Mouse (Mus musculus) ovary, postnatal 14 days (tissue): ENCODE data around the gene Dnajc1.

Source experiments
- DNase-seq: peaks from one replicate; pipeline ENCODE4 v3.0.0; 2022; ENCODE audit warnings: low spot score

Dnajc1 gene

DNA sequence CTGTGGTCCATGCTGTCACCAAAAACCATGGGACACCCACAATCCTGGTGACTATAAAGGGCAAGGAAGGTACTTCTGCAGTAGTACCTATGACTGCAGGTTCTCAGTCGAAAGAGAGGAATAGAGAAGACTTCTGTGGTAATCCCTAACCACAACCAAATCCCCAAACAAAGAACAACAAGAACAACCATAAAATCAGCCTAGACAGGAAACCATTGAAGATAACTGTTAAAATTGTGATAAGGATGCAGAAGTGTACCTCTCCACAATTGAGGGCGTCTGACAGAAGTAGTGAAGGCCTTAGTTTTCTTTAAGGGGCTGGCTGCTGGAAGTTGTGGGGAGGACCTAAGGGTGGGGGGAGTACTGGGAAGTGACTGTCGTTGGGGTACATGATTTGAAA, 91.7 kb downstream of the Dnajc1 start:
- DNase-seq: no peak

DNA sequence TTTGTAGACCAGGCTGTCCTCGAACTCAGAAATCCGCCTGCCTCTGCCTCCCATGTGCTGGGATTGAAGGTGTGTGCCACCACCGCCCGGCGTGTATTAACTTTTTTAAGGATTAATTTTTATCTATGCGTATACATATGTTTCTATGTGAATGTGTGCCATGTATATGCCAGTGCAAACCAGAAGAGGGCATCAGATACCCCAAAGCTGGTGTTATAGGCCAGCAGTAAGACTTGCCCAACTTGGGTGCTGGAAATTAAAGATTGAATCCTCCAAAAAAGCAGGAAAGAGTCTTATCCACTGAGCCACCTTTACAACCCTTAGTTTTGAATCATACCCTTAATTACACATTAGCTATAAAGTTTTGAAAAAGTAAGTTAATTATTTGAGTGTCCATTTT, 107.5 kb downstream of the Dnajc1 start:
- DNase-seq: no peak

DNA sequence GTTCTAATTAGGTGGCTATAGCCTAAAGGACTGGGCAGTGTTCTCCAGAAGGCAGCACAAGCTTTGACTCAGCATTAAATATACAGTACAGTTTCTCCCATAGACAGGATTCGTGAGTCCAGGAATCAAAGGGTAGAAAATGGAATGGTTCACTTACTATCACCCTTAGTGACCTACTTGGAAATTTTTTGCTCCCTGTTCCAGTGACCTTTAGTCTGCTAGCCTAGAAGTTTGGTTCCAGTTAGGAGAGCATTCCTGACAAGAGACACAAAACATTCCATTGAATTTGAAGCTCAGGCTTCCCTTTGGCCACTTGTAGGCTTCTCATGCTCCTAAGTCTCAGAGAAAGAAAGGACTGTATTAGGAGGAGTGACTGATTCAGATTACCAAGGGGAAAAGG, 126.9 kb downstream of the Dnajc1 start:
- no peak for DNase-seq

DNA sequence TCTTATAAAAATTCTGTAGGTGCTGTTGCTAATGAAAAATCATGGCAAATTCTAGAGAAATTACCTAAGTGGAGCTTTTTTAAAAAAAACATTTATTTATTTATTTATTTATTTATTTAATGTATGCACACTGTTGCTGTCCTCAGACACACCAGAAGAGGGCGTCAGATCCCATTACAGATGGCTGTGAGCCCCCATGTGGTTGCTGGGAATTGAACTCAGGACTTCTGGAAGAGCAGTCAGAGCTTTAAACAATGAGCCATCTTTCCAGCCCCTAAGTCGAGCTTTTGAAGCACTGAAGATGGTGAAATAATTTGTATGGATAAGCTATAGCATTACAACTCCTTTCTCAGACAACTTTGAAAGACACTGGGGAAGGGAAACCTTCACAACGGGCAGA, 128.1 kb downstream of the Dnajc1 start:
- DNase-seq: no peak

DNA sequence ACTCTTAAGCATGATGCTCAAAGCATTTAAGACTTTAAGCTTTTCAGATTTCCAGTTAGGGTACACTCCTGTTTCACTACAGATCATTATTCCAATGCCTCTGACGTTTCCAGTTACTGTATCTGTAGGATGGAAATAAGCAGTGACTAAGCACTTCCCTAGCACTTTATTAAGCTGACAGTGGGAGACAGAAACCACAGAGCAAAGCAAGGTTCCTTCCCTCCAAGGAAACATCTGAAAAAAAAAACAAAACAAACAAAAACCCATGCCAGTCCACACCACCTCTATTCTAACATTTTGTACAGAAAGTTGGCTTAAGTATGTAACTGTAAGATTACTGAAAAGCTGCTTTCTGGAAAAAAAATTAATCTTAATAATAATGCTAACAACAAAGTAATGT, 130.3 kb downstream of the Dnajc1 start:
- DNase-seq: no peak

DNA sequence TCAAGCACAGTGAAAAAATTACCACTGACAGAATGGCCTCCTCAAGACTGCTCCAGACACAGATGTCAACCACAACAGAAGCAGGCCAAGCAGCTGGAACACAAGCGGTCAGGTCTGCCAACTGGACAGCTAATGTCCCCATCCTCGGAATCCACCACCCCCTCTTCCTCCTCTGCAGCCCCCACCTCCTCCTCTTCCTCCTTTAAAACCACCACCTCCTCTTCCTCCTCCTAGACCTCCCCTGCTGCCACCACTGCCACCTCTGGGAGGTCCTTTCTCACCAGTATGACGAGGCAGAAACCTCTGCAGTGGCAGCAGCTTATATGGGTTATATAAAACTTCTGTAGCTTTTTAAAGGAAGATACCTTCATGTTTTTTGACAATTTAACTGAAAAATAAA, 143.4 kb downstream of the Dnajc1 start:
- DNase-seq: no peak

DNA sequence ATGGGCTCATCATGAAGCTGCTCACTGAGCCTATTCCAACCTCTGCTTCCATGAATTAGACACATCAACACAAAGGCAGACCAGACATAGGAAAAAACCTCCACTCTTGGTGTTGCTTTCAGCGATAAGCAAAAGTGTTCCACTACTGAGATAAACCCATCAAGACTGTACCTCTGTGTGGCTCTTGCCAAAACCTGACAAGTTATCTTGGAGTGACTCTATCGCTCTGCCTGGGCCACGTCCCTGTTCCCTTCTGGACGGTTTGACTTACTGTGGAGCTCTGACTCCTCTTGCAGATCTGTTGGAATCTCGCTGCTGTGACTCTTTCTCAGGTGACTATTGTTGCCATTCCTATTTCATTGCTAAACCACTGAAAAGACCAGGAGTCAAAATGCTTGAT, 157.1 kb downstream of the Dnajc1 start:
- DNase-seq: no peak

DNA sequence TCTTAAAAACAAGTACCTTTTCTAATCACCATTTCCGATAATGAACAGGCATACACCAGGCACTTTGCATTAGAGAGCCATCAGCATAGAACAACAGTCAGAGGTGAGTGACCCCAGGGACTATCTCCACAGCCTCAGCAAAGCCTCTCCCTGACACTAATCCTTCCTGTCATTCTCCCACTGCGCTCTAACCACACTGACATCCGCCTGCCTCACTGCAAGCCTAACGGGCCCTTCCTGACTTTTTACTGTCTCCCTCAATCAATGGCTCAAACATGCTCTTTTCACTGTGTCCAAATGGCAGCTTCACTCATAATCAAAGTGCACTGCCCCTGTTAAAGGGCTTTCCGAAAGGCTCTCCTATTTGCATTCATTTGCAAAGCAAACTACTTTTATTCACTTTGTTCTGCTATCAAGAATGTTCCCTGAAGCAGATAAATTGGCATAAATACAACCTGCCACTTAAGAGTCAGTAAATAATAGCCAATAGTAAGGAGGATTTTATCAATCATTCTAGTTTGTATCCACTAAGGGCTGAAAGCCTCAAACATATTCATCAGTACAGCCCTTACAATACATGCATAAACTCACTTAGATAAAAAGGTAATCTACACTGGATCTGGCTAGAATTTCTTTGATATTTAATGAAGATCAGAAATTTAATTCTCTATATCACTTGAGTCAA, 159.6 kb downstream of the Dnajc1 start:
- DNase-seq: no peak

DNA sequence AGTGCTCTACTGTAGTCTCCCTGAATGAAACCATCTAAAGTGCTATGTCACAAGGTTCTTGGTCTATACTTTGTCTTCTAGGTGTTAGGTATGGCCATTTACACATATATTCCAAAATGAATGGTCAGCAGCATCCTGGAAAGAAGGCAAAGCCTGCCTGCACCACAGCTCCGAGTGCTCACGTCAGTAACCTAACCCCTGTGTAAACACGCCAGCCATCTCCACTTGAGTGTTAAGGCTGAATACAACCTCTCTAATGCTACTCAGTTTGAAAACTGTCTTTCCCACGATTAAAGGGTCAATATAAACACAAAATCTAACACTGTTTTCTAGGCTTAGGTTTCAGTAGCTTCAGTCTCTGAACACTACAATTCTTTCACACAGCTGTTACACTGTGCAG, 161.5 kb downstream of the Dnajc1 start:
- DNase-seq: no peak

DNA sequence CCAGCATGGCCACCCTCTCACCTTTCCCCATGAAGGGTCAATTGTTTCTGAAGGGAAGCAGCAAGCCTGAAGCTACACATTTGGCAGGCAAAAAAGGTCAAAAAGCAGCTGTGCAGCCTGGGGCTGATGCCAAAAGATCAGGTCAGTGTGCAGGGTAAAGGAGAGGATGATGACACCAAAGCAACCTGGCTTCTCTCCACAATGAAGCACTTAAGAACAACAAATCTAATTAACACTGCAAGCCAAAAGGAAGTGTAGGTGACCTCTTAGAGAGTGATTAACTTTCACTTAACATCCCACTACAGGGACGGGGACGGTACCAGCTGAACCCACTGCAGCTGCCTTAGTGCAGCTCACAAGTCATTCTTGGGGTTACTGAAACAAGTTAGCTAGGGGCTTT, 163.4 kb downstream of the Dnajc1 start:
- DNase-seq: no peak

DNA sequence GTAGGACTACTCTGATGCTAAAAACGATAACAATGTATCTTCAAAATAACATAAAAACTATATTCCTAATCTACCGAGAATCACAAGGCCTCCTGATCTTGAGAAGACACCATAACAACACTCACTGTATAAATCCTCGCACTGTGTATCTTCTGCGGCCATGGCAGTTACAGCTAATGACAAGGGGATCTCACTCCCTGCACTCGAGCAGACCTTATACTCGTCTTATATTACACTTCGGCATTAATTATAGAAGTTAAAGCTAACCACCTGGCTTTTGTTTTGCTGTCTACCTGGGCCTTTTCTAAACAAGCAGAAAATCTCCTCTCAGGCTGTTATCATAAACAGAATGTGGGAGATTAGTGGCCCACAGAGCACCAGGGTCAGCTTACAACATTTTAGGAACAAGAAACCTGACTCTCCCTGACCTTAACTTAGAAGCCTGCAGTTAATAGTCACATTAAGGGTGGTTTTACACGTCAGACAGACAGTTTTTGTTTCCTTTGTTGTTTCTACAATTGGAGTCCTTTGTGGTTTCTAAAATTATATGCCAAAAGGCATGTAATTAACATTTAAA, 164.1 kb downstream of the Dnajc1 start:
- DNase-seq: no peak

DNA sequence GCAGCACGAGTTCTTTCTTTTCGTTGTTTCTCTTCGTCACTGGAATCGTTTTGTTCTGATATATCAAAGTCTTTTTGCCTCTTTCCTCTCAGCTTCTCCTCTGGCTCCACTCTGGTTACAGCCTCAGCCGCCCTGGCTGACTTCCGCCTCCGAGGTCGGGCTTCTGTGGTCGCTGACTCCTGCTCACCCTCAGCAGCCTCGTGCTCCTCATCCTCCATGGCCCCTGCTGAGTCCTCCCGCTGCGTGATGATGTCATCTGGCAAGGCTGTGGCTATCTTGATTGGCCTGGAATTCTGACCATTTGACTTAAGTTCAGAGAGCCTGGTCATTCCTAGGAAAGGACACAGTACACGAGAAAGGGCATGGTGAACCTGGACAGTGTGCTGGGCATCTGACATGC, 173.1 kb downstream of the Dnajc1 start:
- DNase-seq: no peak

DNA sequence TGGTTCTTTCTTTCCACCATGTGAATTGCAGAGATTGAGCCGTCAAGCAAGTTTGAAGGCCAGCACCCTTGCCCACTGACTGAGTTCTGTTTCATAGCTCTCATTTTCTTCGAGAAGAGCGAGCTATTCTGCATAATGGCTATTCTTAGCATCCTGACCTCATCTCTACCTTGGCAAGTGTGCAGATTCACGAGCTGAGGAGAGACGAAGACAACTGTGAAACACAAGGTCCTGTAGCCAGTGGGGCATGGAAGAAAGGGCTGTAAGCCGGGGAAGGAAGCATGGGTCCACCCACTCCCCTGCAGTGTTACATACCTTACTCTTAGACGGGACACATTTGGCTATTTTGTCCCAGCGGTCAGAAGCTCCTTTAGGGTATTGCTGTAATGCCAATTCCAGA, 173.5 kb downstream of the Dnajc1 start:
- DNase-seq: no peak

DNA sequence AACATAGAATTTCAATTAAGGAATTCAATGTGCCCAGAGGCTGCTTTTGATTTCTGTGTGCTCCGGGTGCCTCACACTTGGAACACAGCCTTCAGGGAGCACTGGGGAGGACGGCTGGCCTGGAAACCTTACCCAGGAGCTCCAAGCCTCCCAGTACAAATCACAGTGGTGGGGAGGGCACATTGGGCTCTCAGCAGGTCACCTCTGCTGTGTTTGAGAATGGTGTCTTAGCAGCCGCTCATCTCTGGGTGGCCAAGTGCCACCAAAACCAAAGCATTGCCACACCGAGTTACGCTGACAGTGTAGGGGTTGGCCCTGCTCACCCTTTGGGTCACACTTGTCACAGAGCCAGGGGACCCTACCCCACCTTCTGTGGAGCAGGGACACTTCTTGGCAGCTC, 174.1 kb downstream of the Dnajc1 start:
- DNase-seq: no peak

DNA sequence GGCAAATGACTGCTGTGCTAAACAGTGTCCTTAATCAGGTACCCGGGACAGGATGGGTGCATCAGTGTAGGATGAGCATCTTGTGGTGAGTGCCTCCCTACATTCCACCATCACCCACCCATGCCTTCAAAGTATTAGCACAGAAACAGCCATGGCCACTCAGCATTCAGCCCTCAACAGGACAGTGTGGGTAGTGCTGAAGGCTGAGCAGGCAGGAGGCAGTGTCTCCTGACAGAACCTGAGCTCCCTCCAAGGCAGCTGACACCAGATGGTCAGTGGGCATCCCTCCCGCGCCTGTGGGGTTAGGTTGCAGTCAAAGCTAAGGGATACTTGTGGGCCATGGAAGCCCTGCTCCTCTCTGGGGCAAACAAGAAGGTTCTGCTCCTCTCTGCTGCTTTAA, 174.8 kb downstream of the Dnajc1 start:
- no peak for DNase-seq

DNA sequence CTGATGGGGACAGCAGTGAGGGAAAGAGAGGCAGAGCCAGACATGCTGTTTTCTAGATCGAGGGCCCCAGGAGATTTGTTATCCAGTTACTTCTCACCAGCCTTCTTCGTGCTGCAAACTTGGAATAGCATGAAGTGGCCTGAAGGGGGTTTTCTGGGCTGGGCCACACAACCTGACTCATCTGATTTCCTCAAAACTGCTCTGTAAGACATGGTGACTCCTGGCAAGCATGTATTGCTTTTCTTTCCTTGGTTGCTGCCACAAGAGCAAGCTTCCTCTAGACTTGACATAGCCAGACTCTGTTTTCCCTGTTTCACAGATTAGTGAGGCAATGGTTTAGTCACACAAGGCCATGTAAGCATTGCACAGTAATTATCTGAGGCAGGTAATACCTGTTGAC, 178.6 kb downstream of the Dnajc1 start:
- DNase-seq: no peak

DNA sequence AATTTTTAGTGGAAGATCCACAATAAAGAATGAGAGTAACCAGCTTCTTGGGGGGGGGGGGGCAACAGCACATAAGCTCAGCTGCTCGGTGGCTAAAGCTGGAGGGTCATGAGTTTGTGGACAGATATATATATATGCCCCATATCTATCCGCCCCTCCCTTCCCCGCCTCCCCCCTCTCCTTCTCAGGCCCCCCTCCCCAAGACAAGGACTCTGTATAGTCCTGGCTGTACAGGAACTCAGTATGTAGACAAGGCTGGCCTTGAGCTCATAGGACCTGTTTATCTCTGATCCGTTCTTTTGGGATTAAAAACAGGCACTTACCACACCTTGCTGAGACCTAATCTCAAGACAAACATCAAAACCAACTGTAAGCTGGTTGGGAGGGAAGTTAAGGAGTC, 182.7 kb downstream of the Dnajc1 start:
- no peak for DNase-seq

DNA sequence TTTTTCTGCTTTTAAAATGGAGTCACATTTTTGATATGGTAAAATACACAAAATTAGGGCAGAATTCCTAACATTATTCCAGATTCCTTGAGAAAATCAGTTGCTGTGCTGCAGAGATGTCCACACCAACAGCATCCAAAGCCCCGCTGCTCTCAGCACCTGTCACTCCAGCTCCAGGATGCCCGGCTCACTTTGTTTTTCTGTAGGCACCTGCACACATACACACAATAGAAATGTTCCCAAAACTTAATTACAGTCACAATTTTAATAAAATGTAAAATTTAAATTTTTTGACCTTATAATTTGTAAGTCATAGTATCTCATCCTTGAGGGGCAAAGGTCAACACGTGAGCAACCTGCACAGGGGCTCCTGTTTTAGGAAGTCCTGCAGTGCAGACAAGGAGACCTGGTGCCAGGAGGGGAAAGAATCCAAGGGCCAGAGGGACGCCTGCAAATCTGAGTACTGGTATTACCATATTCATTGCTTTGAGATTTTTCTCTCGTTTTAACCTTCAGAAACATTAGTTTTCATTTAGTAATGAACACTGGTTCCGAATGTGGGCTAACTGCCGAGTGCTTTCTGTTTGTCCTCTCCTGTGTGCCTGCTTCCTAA, 183.3 kb downstream of the Dnajc1 start:
- no peak for DNase-seq

DNA sequence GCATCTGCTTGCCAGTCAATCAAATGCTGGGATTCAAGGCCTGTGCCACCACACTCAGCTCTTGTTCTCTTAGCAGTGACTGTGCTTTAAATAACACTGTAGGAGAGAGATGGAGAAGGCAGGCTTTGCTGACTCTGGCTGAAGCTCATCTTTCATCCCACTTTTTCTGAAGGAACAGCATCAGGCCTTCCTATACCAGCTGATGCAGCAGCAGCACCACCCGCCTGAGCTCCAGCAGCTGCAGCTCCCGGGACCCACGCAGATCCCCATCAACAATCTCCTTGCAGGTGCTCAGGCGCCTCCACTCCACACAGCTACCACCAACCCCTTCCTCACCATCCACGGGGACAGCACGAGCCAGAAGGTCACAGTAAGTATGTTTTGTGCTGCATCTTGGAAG, 184.1 kb downstream of the Dnajc1 start:
- DNase-seq: no peak

DNA sequence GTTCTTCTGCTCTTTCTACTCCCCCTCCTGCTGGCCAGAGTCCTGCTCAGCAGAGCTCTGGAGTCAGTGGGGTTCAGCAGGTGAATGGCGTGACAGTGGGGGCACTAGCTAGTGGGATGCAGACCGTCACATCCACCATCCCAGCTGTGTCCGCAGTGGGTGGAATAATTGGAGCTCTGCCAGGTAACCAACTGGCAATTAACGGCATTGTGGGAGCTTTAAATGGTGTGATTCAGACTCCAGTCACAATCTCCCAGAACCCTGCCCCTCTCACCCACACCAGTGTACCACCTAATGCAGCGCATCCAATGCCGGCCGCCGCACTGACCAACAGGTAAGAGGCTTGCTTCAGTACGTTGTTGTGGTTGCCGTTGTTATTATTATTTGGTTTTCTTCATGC, 185.8 kb downstream of the Dnajc1 start:
- no peak for DNase-seq

DNA sequence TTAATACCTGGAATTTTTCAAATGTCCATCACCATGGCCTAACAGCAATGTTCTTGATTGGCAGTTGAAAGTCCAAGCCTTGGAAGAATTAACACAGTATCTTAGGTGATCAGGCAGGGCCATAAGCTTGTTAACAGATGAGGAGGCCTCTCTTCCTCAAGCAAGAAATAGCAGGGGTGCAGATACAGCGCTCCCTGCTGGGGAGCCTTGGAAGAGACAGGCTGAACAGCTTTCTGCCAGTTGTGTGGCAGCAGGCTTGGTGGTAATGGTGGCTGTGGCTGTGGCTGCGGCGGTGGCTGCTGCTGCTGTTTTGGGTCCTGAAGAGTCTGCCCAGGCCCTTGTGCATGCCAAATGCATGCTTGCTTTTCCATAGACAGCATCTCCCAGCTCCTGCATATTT, 187.5 kb downstream of the Dnajc1 start:
- peak; percentile 29 for DNase-seq

DNA sequence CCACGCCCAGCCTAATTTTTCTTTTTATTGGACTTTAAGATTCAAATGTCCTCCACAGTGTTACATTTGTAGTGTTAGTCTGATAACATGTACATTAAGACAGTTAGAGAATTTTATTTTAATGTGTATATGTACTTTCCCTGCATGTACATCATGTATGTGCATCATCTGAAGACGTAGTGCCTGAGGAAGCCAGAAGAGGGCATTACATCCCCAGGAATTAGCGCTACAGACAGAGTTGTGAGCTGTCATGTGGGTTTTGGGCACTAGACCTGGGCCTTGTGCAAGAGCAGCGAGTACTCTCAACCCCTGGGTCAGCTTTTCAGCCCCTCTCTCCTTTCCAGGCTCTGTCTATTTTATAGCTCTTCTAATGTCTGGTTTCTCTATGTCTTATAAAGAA, 189.7 kb downstream of the Dnajc1 start:
- DNase-seq: no peak

DNA sequence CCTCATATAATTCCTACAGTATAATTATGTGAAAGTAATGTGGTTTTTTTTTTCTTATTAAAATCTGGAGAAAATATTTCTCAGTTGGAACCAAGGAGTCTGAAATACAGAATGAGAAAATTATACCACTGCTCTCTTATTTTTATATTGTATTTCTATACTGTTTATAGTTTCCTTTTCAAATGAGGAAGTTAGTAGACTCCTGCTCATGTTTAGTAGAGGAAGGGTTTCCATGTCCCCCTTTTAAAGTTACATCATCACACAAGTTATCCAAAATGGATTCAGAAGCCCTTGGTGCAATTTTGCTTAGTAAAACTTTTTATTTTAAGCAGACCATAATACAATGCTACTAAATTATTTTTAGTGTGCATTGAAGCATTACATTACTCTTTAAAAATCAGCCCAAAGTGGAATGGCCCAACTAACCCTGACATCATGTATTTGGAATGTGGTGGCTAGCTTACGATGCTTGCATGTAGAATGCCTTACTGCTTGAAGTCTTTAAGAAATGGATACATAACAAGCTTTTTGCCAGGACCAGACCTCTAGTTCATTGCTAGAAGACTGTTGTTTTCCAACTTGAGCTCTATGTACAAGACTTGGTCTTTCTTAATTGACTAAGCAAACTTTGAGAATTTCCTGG, 190.7 kb downstream of the Dnajc1 start:
- DNase-seq: no peak
